Mouse (Mus musculus): ENCODE data around the gene Mrpl51. TPM values are rescaled to one million over a fixed set of nuclear protein-coding genes. Genes with fewer than 3 reads are reported as not detected.

Mrpl51 gene
- total RNA-seq, 2 experiments from 2014 or later = 70.1 to 78.7 TPM

Small RNAs within 50 kb of the gene (microRNA-seq; reads per million reads assigned to microRNA genes)
- gene Mir3098 (1.7 reads per million), gene Mir8113 (not detected)

Other genes starting within 250 kb of the Mrpl51 start
- gene Cops7a, start 226.3 kb upstream of the Mrpl51 start, total RNA-seq (2021) = 100 to 1,000 TPM; 115 to 116 TPM
- gene Pianp, start 195.1 kb upstream of the Mrpl51 start, total RNA-seq (2021) = 100 to 1,000 TPM; 116 TPM
- 10 to 100 TPM; 41.0 to 41.2 TPM for gene Zfp384, start 182.7 kb upstream of the Mrpl51 start, total RNA-seq (2021)
- 10 to 100 TPM; 56.9 to 59.9 TPM for gene Ing4, start 152.0 kb upstream of the Mrpl51 start, total RNA-seq (2021)
- gene Acrbp, start 142.1 kb upstream of the Mrpl51 start, total RNA-seq (2021) = 1 to 10 TPM; 8.0 to 8.7 TPM
- 1 to 10 TPM in 1 of 2 experiments, under 1 TPM in 1; 0.45 to 1.0 TPM for gene Lpar5, start 123.9 kb upstream of the Mrpl51 start, total RNA-seq (2021)
- 100 to 1,000 TPM; 147 to 157 TPM for gene Chd4, start 95.8 kb upstream of the Mrpl51 start, total RNA-seq (2021)
- 10 to 100 TPM; 32.4 to 35.6 TPM for gene Nop2, start 59.9 kb upstream of the Mrpl51 start, total RNA-seq (2021)
- gene Iffo1, start 46.6 kb upstream of the Mrpl51 start, total RNA-seq (2021) = 10 to 100 TPM; 38.7 to 40.2 TPM
- 1,000 to 10,000 TPM; 1,896 to 1,966 TPM for gene Gapdh, start 25.3 kb upstream of the Mrpl51 start, total RNA-seq (2021)
- gene Ncapd2, start 100 bp upstream of the Mrpl51 start, total RNA-seq (2021) = 10 to 100 TPM; 31.7 to 32.7 TPM
- gene Vamp1, start 23.8 kb downstream of the Mrpl51 start, total RNA-seq (2021) = 10 to 100 TPM; 25.7 to 26.5 TPM
- gene Tapbpl, start 40.1 kb downstream of the Mrpl51 start, total RNA-seq (2021) = 1 to 10 TPM; 2.4 to 2.5 TPM
- not detected for gene Cd27, start 45.2 kb downstream of the Mrpl51 start, total RNA-seq (2021)
- gene Tuba3a, start 94.2 kb downstream of the Mrpl51 start, total RNA-seq (2021) = not detected
- gene Ltbr, start 122.1 kb downstream of the Mrpl51 start, total RNA-seq (2021) = 1 to 10 TPM; 9.4 to 9.7 TPM
- gene Scnn1a, start 128.9 kb downstream of the Mrpl51 start, total RNA-seq (2021) = 1 to 10 TPM; 2.0 to 2.3 TPM
- gene Tnfrsf1a, start 157.6 kb downstream of the Mrpl51 start, total RNA-seq (2021) = 10 to 100 TPM in 1 of 2 experiments, 1 to 10 TPM in 1; 9.4 to 11.8 TPM
- under 1 TPM; 0.14 to 0.24 TPM for gene Plekhg6, start 189.0 kb downstream of the Mrpl51 start, total RNA-seq (2021)

Measured in left cerebral cortex, postnatal 10 days (tissue).